Mouse (Mus musculus): ENCODE results near the gene Raet1e. TPM values are rescaled to one million over a fixed set of nuclear protein-coding genes. Genes with fewer than 3 reads are reported as not detected.

Raet1e gene
- 0.26 and 1.3 TPM in 2 replicates for polyA plus RNA-seq (2012; rRNA removed; ENCODE audit: low replicate concordance)

GRCm38 (mm10) chr10:22158310-22158999 is at the start of gene Raet1e, which contains the start of gene H60b:
Gene Raet1e, plus strand, starts transcription at chr10:22158569.
Gene H60b, plus strand, starts transcription at chr10:22158586.

GRCm38 (mm10) chr10:22149073-22149690 is 9.2 kb upstream of the Raet1e start, which contains the start of gene E030030I06Rik:
Gene E030030I06Rik, minus strand, starts transcription at chr10:22149270.

GRCm38 (mm10) chr10:22360252-22360651 is 201.9 kb downstream of the Raet1e start, which contains the start of gene Raet1d:
Gene Raet1d, plus strand, starts transcription at chr10:22360552.

Other genes with a start within 250 kb of the Raet1e start
- not detected in 2 replicates for gene 4930444G20Rik, start 90.5 kb upstream of the Raet1e start, polyA plus RNA-seq (2012; rRNA removed; ENCODE audit: low replicate concordance)
- gene E030030I06Rik, start 9.3 kb upstream of the Raet1e start, polyA plus RNA-seq (2012; rRNA removed; ENCODE audit: low replicate concordance): 2.2 and 2.5 TPM in 2 replicates
- not detected in 2 replicates for gene H60b, start within 50 bp of the Raet1e start, polyA plus RNA-seq (2012; rRNA removed; ENCODE audit: low replicate concordance)
- 0.37 TPM in 1 of 2 replicates, not detected in the other for gene Raet1d, start 202.0 kb downstream of the Raet1e start, polyA plus RNA-seq (2012; rRNA removed; ENCODE audit: low replicate concordance)